Mouse (Mus musculus): ENCODE data around the gene Ctf2. TPM values are rescaled to one million over a fixed set of nuclear protein-coding genes. Genes with fewer than 3 reads are reported as not detected.

Ctf2 gene
- polyA plus RNA-seq (2014; fragmentation: Illumina TruSeq; extraction: RNeasy Lipid Tissue Mini Kit (QIAGEN cat#74804); ENCODE audit: low read depth, low replicate concordance): not detected

GRCm38 (mm10) chr7:127732066-127732465, at the start of gene Ctf2:
Gene Ctf2 (minus strand): TSS chr7:127732166.

GRCm38 (mm10) chr7:127776426-127776825, 44.5 kb upstream of the Ctf2 start, which contains the start of gene Setd1a:
Gene Setd1a (plus strand): TSS chr7:127776670.

GRCm38 (mm10) chr7:127769651-127770038, 37.7 kb upstream of the Ctf2 start, which contains the start of gene Orai3:
Gene Orai3 (plus strand): TSS chr7:127769815.

GRCm38 (mm10) chr7:127744366-127745045, 12.5 kb upstream of the Ctf2 start, which contains the start of gene Fbxl19:
Gene Fbxl19 (plus strand): TSS chr7:127744543.

GRCm38 (mm10) chr7:127712461-127713385, 19.2 kb downstream of the Ctf2 start, which contains the start of gene Ctf1:
Gene Ctf1 (plus strand): TSS chr7:127712736.

GRCm38 (mm10) chr7:127708207-127709078, 23.5 kb downstream of the Ctf2 start, which contains the start of gene Bcl7c:
Gene Bcl7c (minus strand): TSS chr7:127708933.

Other genes with a start within 250 kb of the Ctf2 start
- 10.6 TPM for gene Srcap, start 220.2 kb downstream of the Ctf2 start, polyA plus RNA-seq (2014; fragmentation: Illumina TruSeq; extraction: RNeasy Lipid Tissue Mini Kit (QIAGEN cat#74804); ENCODE audit: low read depth, low replicate concordance)
- 4.8 TPM for gene Gm42715, start 212.6 kb downstream of the Ctf2 start, polyA plus RNA-seq (2014; fragmentation: Illumina TruSeq; extraction: RNeasy Lipid Tissue Mini Kit (QIAGEN cat#74804); ENCODE audit: low read depth, low replicate concordance)
- gene Tmem265, start 170.8 kb downstream of the Ctf2 start, polyA plus RNA-seq (2014; fragmentation: Illumina TruSeq; extraction: RNeasy Lipid Tissue Mini Kit (QIAGEN cat#74804); ENCODE audit: low read depth, low replicate concordance): not detected
- gene Phkg2, start 158.8 kb downstream of the Ctf2 start, polyA plus RNA-seq (2014; fragmentation: Illumina TruSeq; extraction: RNeasy Lipid Tissue Mini Kit (QIAGEN cat#74804); ENCODE audit: low read depth, low replicate concordance): 16.0 TPM
- 1.6 TPM for gene Ccdc189, start 143.6 kb downstream of the Ctf2 start, polyA plus RNA-seq (2014; fragmentation: Illumina TruSeq; extraction: RNeasy Lipid Tissue Mini Kit (QIAGEN cat#74804); ENCODE audit: low read depth, low replicate concordance)
- gene Rnf40, start 143.4 kb downstream of the Ctf2 start, polyA plus RNA-seq (2014; fragmentation: Illumina TruSeq; extraction: RNeasy Lipid Tissue Mini Kit (QIAGEN cat#74804); ENCODE audit: low read depth, low replicate concordance): 1.5 TPM
- gene Zfp629, start 116.4 kb downstream of the Ctf2 start, polyA plus RNA-seq (2014; fragmentation: Illumina TruSeq; extraction: RNeasy Lipid Tissue Mini Kit (QIAGEN cat#74804); ENCODE audit: low read depth, low replicate concordance): 7.7 TPM
- gene Bcl7c, start 23.2 kb downstream of the Ctf2 start, polyA plus RNA-seq (2014; fragmentation: Illumina TruSeq; extraction: RNeasy Lipid Tissue Mini Kit (QIAGEN cat#74804); ENCODE audit: low read depth, low replicate concordance): 5.5 TPM
- 2.6 TPM for gene Ctf1, start 19.4 kb downstream of the Ctf2 start, polyA plus RNA-seq (2014; fragmentation: Illumina TruSeq; extraction: RNeasy Lipid Tissue Mini Kit (QIAGEN cat#74804); ENCODE audit: low read depth, low replicate concordance)
- gene Fbxl19, start 12.4 kb upstream of the Ctf2 start, polyA plus RNA-seq (2014; fragmentation: Illumina TruSeq; extraction: RNeasy Lipid Tissue Mini Kit (QIAGEN cat#74804); ENCODE audit: low read depth, low replicate concordance): 0.29 TPM
- 5.6 TPM for gene Orai3, start 37.6 kb upstream of the Ctf2 start, polyA plus RNA-seq (2014; fragmentation: Illumina TruSeq; extraction: RNeasy Lipid Tissue Mini Kit (QIAGEN cat#74804); ENCODE audit: low read depth, low replicate concordance)
- gene Setd1a, start 44.5 kb upstream of the Ctf2 start, polyA plus RNA-seq (2014; fragmentation: Illumina TruSeq; extraction: RNeasy Lipid Tissue Mini Kit (QIAGEN cat#74804); ENCODE audit: low read depth, low replicate concordance): 7.7 TPM
- not detected for gene Gm49388, start 53.4 kb upstream of the Ctf2 start, polyA plus RNA-seq (2014; fragmentation: Illumina TruSeq; extraction: RNeasy Lipid Tissue Mini Kit (QIAGEN cat#74804); ENCODE audit: low read depth, low replicate concordance)
- gene Hsd3b7, start 68.4 kb upstream of the Ctf2 start, polyA plus RNA-seq (2014; fragmentation: Illumina TruSeq; extraction: RNeasy Lipid Tissue Mini Kit (QIAGEN cat#74804); ENCODE audit: low read depth, low replicate concordance): 17.3 TPM
- 16.9 TPM for gene Stx4a, start 92.1 kb upstream of the Ctf2 start, polyA plus RNA-seq (2014; fragmentation: Illumina TruSeq; extraction: RNeasy Lipid Tissue Mini Kit (QIAGEN cat#74804); ENCODE audit: low read depth, low replicate concordance)
- 0.93 TPM for gene Stx1b, start 92.4 kb upstream of the Ctf2 start, polyA plus RNA-seq (2014; fragmentation: Illumina TruSeq; extraction: RNeasy Lipid Tissue Mini Kit (QIAGEN cat#74804); ENCODE audit: low read depth, low replicate concordance)
- gene Zfp646, start 144.1 kb upstream of the Ctf2 start, polyA plus RNA-seq (2014; fragmentation: Illumina TruSeq; extraction: RNeasy Lipid Tissue Mini Kit (QIAGEN cat#74804); ENCODE audit: low read depth, low replicate concordance): 7.7 TPM
- gene Zfp668, start 144.7 kb upstream of the Ctf2 start, polyA plus RNA-seq (2014; fragmentation: Illumina TruSeq; extraction: RNeasy Lipid Tissue Mini Kit (QIAGEN cat#74804); ENCODE audit: low read depth, low replicate concordance): 3.4 TPM
- not detected for gene Prss53, start 158.8 kb upstream of the Ctf2 start, polyA plus RNA-seq (2014; fragmentation: Illumina TruSeq; extraction: RNeasy Lipid Tissue Mini Kit (QIAGEN cat#74804); ENCODE audit: low read depth, low replicate concordance)
- not detected for gene Gm21974, start 163.3 kb upstream of the Ctf2 start, polyA plus RNA-seq (2014; fragmentation: Illumina TruSeq; extraction: RNeasy Lipid Tissue Mini Kit (QIAGEN cat#74804); ENCODE audit: low read depth, low replicate concordance)
- 40.1 TPM for gene Vkorc1, start 163.5 kb upstream of the Ctf2 start, polyA plus RNA-seq (2014; fragmentation: Illumina TruSeq; extraction: RNeasy Lipid Tissue Mini Kit (QIAGEN cat#74804); ENCODE audit: low read depth, low replicate concordance)
- gene Bckdk, start 171.9 kb upstream of the Ctf2 start, polyA plus RNA-seq (2014; fragmentation: Illumina TruSeq; extraction: RNeasy Lipid Tissue Mini Kit (QIAGEN cat#74804); ENCODE audit: low read depth, low replicate concordance): 4.7 TPM
- 8.5 TPM for gene Kat8, start 180.3 kb upstream of the Ctf2 start, polyA plus RNA-seq (2014; fragmentation: Illumina TruSeq; extraction: RNeasy Lipid Tissue Mini Kit (QIAGEN cat#74804); ENCODE audit: low read depth, low replicate concordance)
- gene Prss8, start 197.9 kb upstream of the Ctf2 start, polyA plus RNA-seq (2014; fragmentation: Illumina TruSeq; extraction: RNeasy Lipid Tissue Mini Kit (QIAGEN cat#74804); ENCODE audit: low read depth, low replicate concordance): not detected
- not detected for gene Prss36, start 214.6 kb upstream of the Ctf2 start, polyA plus RNA-seq (2014; fragmentation: Illumina TruSeq; extraction: RNeasy Lipid Tissue Mini Kit (QIAGEN cat#74804); ENCODE audit: low read depth, low replicate concordance)
- gene Fus, start 235.3 kb upstream of the Ctf2 start, polyA plus RNA-seq (2014; fragmentation: Illumina TruSeq; extraction: RNeasy Lipid Tissue Mini Kit (QIAGEN cat#74804); ENCODE audit: low read depth, low replicate concordance): 456 TPM

Data from adrenal gland, adult 10 weeks (tissue).